Mouse (Mus musculus): Measurements from ENCODE around the gene Elp5.
"Not testable (repeated sequence)": the region's sequence is repeated elsewhere in the genome, so short reads cannot be mapped to it uniquely, and the experiment has no call there.

The Elp5 gene

DNA sequence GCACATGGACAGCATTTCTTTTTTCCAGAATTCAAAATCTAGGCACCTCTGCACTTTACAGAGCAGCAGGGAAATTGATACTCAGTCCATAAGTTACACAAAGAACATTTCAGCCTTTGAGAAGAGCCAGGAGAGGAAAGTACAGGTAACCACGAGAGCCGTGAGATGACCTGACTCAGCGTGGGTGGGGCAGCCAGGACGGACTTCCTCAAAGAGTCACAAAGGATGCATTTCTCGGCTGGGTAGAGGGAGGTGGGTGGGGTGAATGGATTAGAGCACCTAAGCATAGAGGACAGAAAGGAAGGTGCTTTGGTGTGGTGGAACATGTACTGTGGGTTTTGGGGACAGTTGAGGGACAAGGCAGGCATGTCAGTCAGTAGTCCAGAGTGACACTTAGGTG, 20.5 kb downstream of the Elp5 start:
- DNase-seq (ENCODE audit: low read depth, low spot score): no peak

DNA sequence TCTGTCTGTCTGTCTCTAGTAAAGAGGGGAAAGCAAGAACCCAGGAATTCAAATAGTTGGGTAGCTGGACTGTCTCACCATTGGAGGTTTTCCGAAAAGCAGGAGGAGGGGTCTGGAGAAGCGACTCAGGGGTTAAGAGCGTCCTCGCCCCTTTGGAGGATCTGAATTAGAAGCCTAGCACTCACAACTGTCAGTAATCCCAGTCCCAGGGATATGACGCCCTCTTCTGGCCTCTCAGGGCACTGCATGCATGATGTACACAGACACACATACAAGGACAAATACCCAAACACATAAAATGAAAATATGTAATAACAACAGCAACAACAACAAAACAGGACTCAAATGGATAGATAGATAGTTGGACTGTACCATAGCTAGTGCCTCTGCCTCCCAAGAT, 21.7 kb downstream of the Elp5 start:
- peak; percentile 55 for DNase-seq (ENCODE audit: low read depth, low spot score)

DNA sequence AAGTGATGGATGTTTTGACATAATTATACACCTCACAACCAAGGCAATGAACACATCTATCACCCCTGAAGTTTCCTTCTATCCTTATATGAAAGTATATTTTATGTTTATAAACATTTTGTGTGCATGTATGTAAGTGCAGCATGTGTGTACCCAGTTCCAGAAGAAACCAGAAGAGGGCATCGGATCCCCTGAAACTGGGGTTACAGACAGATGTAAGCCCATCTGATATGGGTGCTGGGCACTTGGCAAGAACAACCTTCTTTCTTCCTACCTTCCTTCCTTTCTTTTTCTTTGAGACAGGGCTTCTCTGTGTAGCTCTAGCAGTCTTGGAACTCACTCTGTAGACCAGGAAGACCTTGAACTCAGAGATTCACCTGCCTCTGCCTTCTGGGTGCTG, 26.1 kb downstream of the Elp5 start:
- DNase-seq (ENCODE audit: low read depth, low spot score): peak; percentile 53

DNA sequence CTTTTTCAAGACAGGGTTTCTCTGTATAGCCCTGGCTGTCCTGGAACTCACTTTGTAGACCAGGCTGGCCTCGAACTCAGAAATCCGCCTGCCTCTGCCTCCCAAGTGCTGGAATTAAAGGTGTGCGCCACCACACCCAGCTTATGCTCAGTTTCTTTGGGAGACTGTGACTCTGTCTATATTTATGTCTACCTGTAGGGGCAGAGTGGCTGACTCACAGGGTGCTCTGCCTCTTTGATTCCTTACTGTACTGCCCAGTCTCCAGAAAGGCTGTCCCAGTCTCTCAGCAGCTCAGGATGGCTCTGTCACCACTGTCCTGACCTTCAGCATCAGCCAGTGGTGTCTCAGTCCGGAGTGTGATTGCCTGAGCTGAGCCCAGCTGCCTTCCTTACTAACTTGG, 26.7 kb downstream of the Elp5 start:
- DNase-seq (ENCODE audit: low read depth, low spot score): not testable (repeated sequence)

DNA sequence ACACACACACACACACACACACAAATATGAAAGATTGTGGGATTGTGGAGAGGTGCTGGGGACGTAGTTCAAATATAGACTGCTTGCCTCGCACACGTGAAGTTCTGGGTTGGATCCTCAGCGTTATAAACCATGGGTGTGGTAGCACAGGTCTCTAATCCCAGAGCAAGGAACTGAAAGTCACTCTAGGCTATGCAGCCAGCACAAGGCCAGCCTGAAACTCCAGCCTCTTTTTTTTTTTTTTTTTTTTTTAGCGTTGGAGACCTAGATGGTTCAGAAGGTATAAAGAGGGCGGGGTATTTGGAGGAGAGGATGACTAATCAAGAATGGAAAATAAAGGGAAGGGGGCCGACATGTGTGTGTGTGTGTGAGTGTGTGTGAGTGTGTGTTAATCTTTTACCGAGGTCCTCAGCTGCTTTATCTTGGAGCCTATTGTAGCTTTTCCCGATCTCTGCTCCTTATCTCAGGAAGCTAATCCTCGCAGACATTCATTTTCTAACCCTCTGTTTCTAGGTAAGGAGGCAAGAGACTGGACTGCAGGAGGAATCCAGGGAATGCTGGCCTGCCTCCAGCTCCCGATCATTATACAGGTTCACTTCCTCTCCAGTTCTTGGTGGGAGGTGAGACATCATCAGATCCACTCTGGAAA, 28.9 kb downstream of the Elp5 start:
- no peak for DNase-seq (ENCODE audit: low read depth, low spot score)

DNA sequence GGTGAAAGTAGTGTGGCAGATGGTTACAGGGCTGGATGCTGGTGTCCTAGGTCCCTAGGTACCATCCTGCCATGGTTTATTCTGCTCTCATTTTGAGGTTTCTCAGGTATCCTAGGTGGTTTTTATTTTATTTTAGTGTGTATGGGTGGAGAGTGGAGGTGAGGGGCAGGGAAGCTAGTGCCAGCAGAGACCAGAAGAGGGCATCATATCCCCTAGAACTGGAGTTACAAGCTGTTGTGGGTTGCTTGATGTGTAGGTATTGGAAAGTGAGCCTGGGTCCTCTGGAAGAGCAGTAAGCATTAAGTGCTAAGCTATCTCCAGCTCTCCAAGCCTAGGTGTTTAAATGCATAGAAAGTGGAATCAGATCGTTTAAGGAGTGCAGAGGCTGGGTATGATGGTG, 30.0 kb downstream of the Elp5 start:
- DNase-seq (ENCODE audit: low read depth, low spot score): peak; percentile 31

DNA sequence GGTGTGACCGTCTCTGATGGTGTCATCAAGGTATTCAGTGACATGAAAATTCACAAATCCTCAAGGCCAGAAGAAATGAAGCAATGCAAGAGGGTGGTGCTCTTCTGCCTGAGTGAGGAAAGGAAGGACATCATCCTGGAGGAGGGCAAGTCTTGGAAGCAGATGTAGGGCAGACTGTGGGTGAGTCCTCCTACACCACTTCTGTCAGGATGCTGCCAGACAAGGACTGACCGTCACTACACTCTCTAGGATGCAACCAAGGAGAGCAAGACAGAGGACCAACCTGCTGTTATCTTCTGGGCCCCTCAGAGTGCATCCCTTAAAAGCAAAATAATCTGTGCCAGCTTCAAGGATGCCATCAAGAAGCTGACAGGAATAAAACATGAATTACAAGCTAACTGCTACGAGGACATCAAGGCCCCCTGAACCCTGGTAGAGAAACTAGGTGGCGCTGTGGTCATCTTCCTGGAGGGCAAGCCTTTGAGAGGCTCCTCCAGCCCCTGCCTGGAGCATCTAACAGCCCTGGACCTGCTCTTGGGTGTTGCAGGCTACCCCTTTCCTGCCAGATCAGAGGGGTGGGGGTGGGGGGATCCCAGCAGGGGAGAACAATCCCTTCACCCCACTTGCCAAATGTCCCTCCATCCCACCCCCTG, 31.4 kb downstream of the Elp5 start:
- DNase-seq (ENCODE audit: low read depth, low spot score): peak; percentile 48

DNA sequence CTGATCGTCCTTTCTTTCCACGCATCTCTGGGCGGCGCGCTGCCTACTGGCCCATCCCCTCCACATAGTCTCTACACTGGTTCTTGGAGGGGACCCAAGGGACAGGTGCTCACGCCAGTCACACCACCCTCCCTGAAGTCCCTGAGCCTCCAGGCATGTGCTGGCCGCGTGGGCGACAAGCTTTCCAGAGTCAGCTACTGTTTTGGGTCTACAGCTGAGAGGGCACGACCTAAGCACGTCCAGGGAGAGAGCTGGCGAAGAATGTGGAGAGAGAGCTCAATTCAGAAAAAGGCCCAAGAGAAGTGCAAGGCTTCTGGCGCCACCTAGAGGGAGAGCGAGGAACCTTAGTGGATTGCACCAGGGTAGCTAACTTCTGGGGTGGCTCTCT, 33.6 kb downstream of the Elp5 start:
- peak; percentile 87 for DNase-seq (ENCODE audit: low read depth, low spot score)

DNA sequence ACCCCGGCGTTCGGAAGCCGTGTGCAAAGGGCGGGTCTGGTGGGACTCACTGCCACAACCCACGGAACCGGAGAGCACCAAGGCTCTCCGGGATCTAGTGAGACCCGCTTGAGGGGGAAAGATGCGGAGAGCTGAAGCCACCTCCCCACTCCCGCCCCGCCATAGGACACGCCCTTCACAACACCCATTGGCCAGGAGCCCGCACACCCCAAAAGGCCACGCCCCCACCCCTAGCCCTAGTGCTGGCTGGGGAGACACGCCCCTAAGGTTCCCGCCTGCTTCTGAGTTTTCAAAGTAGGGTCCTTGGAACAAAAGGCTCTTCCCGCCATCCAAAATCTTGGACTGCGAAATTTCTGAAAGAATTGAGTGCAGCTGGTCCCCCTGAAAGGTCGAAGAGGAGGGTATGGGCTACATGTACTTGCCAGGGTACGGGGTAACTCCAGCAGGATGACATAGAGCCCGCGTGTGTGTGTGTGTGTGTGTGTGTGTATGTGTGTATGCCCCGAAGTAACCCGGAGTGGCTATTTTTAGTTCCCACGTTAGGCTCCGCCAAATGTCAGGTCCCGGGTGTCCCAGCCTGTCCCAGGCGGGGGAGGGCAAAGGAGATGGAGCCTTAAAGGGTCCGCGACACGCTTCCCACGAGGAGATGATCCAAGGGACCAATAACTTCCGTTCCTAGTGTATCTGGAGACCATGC, 34.1 kb downstream of the Elp5 start, which contains the start of gene Slc2a4:
TSS of gene Slc2a4 (minus strand) at position 123 of the 697 bp plus-strand sequence.
- DNase-seq (ENCODE audit: low read depth, low spot score): peak; percentile 90

DNA sequence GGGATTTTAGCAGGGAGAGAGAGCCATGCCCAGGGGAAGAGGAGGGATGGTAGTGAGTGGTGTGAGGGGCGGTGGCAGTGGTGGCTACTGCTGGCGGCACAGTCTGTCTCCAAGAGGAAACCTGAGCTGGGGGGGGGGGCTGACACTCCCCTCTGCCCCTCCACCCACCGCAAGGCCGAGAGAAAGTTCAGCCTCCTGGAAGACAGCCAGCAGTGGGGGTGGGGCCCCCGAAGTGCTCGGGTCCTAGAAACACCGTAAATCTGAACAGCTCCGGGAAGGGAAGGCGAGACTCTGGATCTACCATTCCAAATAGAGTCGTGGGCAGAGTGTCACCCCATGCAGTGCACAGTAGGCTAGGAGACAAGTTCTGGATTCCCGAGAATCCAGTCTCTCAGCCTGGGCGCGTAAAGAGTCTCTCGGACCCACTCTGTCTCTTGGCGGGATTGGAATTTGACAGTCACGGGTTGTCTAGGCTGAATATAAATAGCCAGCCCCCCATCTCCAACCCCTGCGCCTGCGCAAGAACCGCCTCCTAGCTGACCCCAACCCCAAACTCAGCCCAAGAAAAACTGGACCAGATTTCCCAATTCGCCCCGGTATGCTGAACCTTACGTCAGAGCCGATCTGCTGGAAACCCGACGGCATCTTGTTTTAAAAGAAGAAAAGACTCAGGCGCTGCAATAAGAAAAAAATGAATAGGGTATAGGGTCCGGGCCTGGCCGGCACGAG, 34.8 kb downstream of the Elp5 start:
- DNase-seq (ENCODE audit: low read depth, low spot score): no peak

DNA sequence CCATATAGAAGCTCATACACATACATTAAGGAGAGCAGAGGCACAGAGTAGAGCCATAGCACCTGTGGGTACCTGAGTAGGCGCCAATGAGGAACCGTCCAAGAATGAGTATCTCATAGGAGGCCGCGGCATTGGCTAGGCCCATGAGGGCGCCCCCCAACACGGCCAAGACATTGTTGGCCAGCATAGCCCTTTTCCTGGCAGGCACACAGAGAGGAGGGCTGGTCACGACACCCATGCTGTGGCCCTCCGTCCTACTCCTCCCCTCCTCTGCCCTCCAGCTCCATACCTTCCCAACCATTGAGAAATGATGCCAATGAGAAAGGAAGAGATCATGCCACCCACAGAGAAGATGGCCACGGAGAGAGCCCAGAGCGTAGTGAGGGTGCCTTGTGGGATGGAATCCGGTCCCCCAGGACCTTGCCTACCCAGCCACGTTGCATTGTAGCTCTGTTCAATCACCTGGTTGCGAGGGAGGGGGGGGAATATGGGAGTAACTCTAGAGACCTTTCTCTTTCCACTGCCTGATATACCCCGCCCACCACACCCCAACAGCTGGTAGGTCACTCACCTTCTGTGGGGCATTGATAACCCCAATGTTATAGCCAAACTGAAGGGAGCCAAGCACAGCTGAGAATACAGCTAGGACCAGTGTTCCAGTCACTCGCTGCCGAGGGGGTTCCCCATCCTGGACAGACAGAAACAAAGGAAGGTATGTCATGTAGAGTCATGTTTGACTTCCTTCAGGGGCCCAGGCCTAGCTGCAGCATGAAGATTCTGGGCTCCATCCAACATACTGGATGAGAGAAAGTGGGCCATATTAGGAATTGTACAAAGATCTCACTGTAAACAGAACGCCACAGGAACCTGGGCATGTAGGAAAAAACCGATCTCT, 36.1 kb downstream of the Elp5 start:
- DNase-seq (ENCODE audit: low read depth, low spot score): no peak

DNA sequence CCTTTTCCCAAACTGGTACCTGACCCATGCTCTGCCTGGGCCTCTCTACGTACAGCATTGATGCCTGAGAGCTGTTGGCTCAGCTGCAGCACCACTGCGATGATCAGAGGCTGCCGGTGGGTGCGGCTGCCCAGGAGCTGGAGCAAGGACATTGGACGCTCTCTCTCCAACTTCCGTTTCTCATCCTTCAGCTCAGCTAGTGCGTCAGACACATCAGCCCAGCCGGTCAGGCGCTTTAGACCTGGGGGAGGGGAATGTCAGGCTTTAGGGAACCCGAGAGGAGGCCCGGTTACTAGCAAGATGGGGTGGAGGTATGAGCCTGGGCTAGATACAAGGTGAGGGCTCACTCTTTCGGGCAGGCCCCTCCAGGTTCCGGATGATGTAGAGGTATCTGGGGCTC, 37.1 kb downstream of the Elp5 start:
- no peak for DNase-seq (ENCODE audit: low read depth, low spot score)

DNA sequence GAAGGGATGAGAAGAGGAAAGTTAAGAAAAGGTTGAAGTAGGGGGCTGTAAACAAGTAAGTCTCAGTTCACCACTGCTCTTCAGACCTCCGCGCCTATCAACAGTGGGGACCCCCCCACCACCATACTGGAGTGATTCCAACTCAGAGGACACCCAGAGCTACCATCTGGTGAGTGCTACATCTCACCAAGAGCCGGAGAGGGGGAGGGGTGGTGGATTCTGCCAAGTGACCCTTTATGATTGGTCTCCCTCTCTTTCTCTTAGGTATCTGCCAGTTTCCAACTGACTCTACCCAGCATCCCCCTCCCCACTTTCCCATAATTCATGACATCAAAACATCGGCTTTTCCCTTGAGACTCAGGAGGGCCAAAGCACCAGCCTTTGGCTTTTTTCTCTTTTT, 41.4 kb downstream of the Elp5 start:
- DNase-seq (ENCODE audit: low read depth, low spot score): no peak

DNA sequence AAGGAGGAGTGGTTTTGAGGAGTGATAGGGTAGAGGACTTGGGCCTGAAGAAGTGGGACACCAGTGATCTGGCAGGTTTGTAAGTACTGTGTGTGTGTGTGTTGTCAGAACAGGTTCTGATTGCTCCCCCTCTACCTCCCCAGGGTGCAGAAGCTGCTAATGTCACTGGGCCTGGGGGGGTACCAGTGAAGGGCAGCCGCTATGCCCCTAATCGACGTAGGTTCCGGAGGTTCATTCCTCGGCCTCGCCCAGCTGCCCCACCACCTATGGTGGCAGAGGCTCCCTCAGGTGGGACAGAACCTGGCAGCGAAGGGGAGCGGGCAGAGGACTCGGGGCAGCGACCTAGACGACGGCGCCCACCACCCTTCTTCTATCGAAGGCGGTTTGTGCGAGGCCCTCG, 42.6 kb downstream of the Elp5 start:
- no peak for DNase-seq (ENCODE audit: low read depth, low spot score)

DNA sequence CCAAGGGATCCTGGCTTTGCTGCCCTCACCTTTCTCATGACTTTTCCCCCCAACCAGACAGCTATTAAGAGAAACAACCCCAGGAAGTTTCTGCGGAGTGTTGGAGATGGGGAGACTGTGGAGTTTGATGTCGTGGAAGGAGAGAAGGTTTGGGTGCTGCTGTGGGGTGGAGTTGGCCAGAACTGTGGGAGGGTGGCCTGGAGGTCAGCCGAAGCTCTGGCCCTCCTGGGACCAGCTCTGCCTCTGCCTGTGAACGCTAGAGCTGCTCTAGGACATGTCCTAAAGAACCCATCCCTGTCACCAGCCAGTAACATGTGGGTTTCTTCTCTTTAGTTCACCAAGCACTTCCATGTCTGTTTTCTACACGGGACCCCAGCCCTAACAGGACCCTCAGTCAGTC, 43.1 kb downstream of the Elp5 start:
- DNase-seq (ENCODE audit: low read depth, low spot score): no peak

DNA sequence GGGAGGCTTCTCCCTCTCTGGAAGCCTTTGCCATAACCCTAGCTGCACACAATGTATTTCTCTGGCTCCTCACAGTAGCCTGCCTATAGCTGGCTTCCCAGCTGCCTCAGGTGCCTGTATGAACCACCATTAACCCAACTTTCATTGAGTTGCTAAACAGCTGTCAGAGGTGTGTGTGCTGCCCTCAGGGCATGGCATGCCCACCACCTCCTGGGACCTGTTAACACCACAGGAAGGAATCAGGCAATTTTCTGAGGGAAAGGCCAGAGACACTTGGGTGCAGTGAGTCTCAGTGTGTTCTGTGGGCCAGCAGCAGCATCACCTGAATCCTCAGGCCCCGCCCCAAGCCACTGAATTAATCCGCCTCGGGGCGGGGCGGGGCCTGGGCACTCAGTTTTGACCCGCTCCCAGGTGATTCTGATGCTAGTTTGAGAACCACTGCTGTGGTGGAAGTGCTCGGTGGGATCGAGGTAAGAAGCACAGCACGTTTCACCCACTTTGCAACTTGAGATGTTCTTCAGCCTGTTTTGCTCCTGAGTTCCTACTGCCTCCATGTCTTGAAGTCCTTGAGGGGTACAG, 43.8 kb downstream of the Elp5 start:
- DNase-seq (ENCODE audit: low read depth, low spot score): no peak

DNA sequence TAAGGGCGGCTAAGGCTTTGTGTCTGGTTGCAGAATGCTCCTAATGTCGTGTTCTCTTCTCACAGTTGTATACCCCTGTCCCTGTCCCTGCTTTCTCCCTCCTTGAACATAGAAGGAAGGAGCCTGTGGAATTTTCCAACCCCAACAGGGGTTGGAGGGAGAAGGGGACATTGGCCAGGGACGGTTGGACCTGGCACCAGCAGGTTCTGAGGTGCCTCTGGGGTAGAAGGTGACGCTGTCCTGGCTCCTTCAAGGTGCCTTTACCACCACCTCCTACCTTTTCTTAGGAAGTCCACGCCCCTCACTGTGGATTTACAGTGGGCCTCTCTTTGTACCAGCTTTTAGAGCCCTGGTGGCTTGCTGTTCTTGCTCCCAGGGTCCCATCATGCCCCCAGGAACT, 44.5 kb downstream of the Elp5 start:
- no peak for DNase-seq (ENCODE audit: low read depth, low spot score)

DNA sequence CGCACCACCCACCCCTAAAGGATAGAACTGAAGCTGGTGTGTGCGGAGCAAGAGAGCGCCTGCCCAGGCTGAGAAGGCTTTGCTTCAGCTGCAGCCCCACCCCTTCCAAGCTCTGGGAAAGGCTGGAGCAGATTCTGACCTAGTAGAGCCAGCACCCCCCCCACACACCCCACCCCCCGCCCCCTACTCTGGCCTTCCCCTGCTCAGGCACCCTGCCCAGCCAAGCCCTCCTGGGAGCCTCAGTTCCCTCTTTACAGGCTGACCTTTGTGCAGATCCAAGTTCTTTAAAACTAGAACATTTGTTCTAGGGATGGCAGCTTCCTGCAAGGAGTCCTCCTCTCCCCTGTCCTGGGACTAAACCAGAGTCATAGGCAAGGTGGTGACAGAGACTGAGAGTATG, 44.9 kb downstream of the Elp5 start:
- DNase-seq (ENCODE audit: low read depth, low spot score): no peak

DNA sequence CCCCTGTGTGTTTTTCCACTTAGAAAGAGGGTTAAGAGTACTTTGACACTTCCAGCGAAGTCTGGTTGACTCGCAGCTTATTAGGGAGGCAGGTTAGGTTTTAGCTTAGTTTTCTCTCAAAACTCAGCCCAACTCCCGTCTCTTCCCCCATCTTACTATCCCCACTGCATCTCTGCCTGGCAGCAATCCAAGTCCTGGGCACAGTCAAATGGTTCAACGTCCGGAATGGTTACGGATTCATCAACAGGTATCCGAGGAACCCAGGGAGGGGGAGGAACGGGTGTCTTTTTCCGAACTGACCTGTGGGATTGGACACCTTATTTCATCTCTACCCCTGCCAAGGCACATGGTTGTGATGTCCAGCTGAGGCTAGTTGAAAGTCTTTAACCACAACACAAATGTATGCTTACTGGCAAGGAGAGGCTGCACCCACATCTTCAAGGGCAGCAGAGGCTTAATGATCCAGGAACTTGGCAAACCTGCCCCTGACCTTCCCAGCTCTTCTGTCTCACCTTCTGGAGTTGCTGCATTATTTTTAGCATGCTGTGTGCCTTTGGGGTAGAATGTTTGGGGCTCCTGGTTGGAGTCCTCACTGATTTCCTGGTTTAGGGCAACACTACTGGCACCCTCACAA, 45.5 kb downstream of the Elp5 start:
- no peak for DNase-seq (ENCODE audit: low read depth, low spot score)

DNA sequence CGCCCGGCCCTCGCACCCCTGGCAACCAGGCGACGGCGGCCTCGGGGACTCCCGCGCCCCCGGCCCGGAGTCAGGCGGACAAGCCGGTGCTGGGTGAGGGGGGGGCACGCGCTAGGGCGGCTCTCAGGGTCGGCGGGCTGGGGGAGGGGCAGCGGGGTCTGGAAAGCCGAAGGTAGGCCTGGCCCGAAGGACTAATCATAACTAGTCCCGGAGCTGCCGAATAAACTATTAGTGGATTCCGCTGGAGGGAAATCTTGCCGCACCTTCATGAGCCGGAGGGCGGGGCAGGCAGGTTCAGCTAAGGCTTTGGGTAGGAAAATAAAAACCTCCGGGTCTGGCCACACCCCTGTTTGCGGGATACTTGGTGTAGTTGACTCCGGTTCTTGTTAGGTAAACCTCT, 46.2 kb downstream of the Elp5 start:
- no peak for DNase-seq (ENCODE audit: low read depth, low spot score)
